Mouse (Mus musculus) CD4-positive, CD25-positive, alpha-beta regulatory T cell, adult 2 months (primary cell): ENCODE data around the gene Slc12a7.

Source experiments
- DNase-seq: peaks from one replicate; pipeline ENCODE4 v3.0.0-alpha.2; 2012; ENCODE audit warnings: low read depth, low spot score

Slc12a7 gene

GRCm38 (mm10) chr13:73732742-73733700, at the start of gene Slc12a7:
Slc12a7 (plus strand) TSS chr13:73733094.
- DNase-seq = peak; percentile 63

- no peak for DNase-seq
These were observed 49.2 kb upstream of the Slc12a7 start for GRCm38 (mm10) chr13:73683682-73684081.

GRCm38 (mm10) chr13:73684412-73684811, 48.5 kb upstream of the Slc12a7 start:
- DNase-seq = no peak

GRCm38 (mm10) chr13:73685502-73685901, 47.4 kb upstream of the Slc12a7 start:
- peak; percentile 31 for DNase-seq

GRCm38 (mm10) chr13:73687601-73688000, 45.3 kb upstream of the Slc12a7 start:
- DNase-seq = no peak

- no peak for DNase-seq
These were observed 44.0 kb upstream of the Slc12a7 start for GRCm38 (mm10) chr13:73688934-73689333.

GRCm38 (mm10) chr13:73692249-73692868, 40.5 kb upstream of the Slc12a7 start:
- peak; percentile 85 for DNase-seq

GRCm38 (mm10) chr13:73693333-73693732, 39.6 kb upstream of the Slc12a7 start:
- DNase-seq = no peak

GRCm38 (mm10) chr13:73694972-73695371, 37.9 kb upstream of the Slc12a7 start:
- no peak for DNase-seq

GRCm38 (mm10) chr13:73696529-73696928, 36.4 kb upstream of the Slc12a7 start:
- no peak for DNase-seq

- no peak for DNase-seq
These were observed 33.2 kb upstream of the Slc12a7 start for GRCm38 (mm10) chr13:73699714-73700113.

GRCm38 (mm10) chr13:73700554-73700953, 32.3 kb upstream of the Slc12a7 start:
- no peak for DNase-seq

- no peak for DNase-seq
These were observed 31.6 kb upstream of the Slc12a7 start for GRCm38 (mm10) chr13:73701161-73701883.

- peak; percentile 80 for DNase-seq
These were observed 30.1 kb upstream of the Slc12a7 start for GRCm38 (mm10) chr13:73702776-73703175.

- peak; percentile 54 for DNase-seq
These were observed 29.4 kb upstream of the Slc12a7 start for GRCm38 (mm10) chr13:73703486-73703885.

GRCm38 (mm10) chr13:73704694-73705325, 28.1 kb upstream of the Slc12a7 start, which contains the start of gene Slc6a19:
Slc6a19 (minus strand) TSS chr13:73704865.
- no peak for DNase-seq

- DNase-seq = no peak
These were observed 23.4 kb upstream of the Slc12a7 start for GRCm38 (mm10) chr13:73709491-73709890.

GRCm38 (mm10) chr13:73711221-73711620, 21.7 kb upstream of the Slc12a7 start:
- DNase-seq = no peak

- DNase-seq = no peak
These were observed 21.1 kb upstream of the Slc12a7 start for GRCm38 (mm10) chr13:73711803-73712202.

- no peak for DNase-seq
These were observed 20.7 kb upstream of the Slc12a7 start for GRCm38 (mm10) chr13:73712228-73712627.

GRCm38 (mm10) chr13:73713204-73713603, 19.7 kb upstream of the Slc12a7 start:
- no peak for DNase-seq
